In the genomic region with DNA sequence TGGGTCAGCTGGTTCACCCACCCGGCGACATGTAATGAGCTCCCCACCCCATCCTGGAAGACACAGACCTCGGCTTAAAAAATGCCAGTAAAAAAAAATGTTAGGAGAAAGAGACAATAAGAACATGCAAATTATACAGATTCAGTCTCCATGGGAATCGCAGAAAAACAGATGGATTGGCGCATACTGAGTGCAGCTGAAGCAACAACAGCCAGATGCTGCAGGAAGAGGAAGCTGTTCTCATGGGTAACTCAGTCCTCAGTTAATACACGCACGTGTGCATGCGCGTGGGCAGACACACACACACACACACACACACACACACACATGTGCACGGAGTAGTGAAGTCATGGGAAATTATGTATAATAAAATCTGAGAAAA, we compare ENCODE assay signal across 8 mouse cellular contexts. TPM values are rescaled to one million over a fixed set of nuclear protein-coding genes. Genes with fewer than 3 reads are reported as not detected.
DNase-seq lines count a peak whose midpoint lies in the region; ATAC-seq and TF ChIP-seq lines count a peak whose summit lies in the region.

No protein-coding gene starts in this region.

- H3K27ac ChIP-seq in midbrain, embryonic 10.5 days (replicated peaks) = peak overlapping the region; percentile 29; the same call in 1 of the 2 replicates
- H3K27ac ChIP-seq in midbrain, embryonic 11.5 days (ENCODE audit: low read depth, low read length) = no peak overlapping the region
- H3K27ac ChIP-seq in hindbrain, embryonic 16.5 days (ENCODE audit: low read depth, low read length) = peak overlapping the region; percentile 59; the same call in 1 of the 2 replicates

- H3K9me3 ChIP-seq in midbrain, embryonic 10.5 days (replicated peaks) = no peaks in the 10 kb centered on the region
- H3K9me3 ChIP-seq in midbrain, embryonic 11.5 days (ENCODE audit: control insufficient read depth, low read length) = no peaks in the 10 kb centered on the region
- no peaks in the 10 kb centered on the region for H3K9me3 ChIP-seq in hindbrain, embryonic 16.5 days (ENCODE audit: control insufficient read depth, low read length)

- peaks cover 9% of the 10 kb centered on the region for H3K36me3 ChIP-seq in midbrain, embryonic 10.5 days
- no peaks in the 10 kb centered on the region for H3K36me3 ChIP-seq in midbrain, embryonic 11.5 days (ENCODE audit: control insufficient read depth, insufficient read depth, low read length)
- no peaks in the 10 kb centered on the region for H3K36me3 ChIP-seq in hindbrain, embryonic 16.5 days (ENCODE audit: control insufficient read depth, insufficient read depth, low read length)
- H3K36me3 ChIP-seq in myocyte (ENCODE audit: control insufficient read depth, insufficient read depth) = peaks cover 3% of the 10 kb centered on the region

- TF ChIP-seq POLR2A in myocyte (IDR thresholded peaks at IDR 0.05; ENCODE audit: insufficient read length, low read depth) = no peak

- peak; percentile 41 for DNase-seq in embryo, embryonic 10.5 days (ENCODE audit: low spot score)
- DNase-seq in embryo, embryonic 9.5 days (ENCODE audit: extremely low spot score) = no peak
- no peak for DNase-seq in midbrain, embryonic 10.5 days (ENCODE audit: low spot score)
- DNase-seq in midbrain, embryonic 11.5 days (ENCODE audit: low spot score, missing footprints) = no peak
- no peak for DNase-seq in adrenal gland, postnatal 14 days
- no peak for DNase-seq in kidney, postnatal 10 days

- no peak overlapping the region for H3K4me2 ChIP-seq in midbrain, embryonic 11.5 days
- H3K4me2 ChIP-seq in hindbrain, embryonic 16.5 days (ENCODE audit: low read length) = peak overlapping the region; percentile 34
- H3K4me2 ChIP-seq in myocyte (ENCODE audit: low read depth) = peak overlapping the region; percentile 56

- no peak overlapping the region for H3K9ac ChIP-seq in midbrain, embryonic 11.5 days (ENCODE audit: low read length)
- H3K9ac ChIP-seq in hindbrain, embryonic 16.5 days (ENCODE audit: low read depth, low read length) = 0 out of 2 replicates have a peak overlapping the region, but pooled peaks have one; percentile 8

- H3K79me2 ChIP-seq in myocyte (ENCODE audit: control insufficient read depth, insufficient read depth) = peaks cover 88% of the 10 kb centered on the region

- no peak overlapping the region for H3K4me3 ChIP-seq in midbrain, embryonic 10.5 days
- no peak overlapping the region for H3K4me3 ChIP-seq in midbrain, embryonic 11.5 days (ENCODE audit: low read depth, low read length)
- H3K4me3 ChIP-seq in hindbrain, embryonic 16.5 days (ENCODE audit: low read length) = no peak overlapping the region
- H3K4me3 ChIP-seq in myocyte = no peak overlapping the region

- no peak for ATAC-seq in midbrain, embryonic 11.5 days (ENCODE audit: low FRiP score)
- peak; percentile 73 for ATAC-seq in hindbrain, embryonic 16.5 days

- 62% methylated on average over 10 of the region's 10 CpGs for WGBS in midbrain, embryonic 10.5 days
- 64% methylated on average over 10 of the region's 10 CpGs for WGBS in midbrain, embryonic 11.5 days
- WGBS in hindbrain, embryonic 16.5 days = 39% methylated on average over 10 of the region's 10 CpGs

- peaks cover 23% of the 10 kb centered on the region for H3K4me1 ChIP-seq in midbrain, embryonic 10.5 days
- H3K4me1 ChIP-seq in midbrain, embryonic 11.5 days (ENCODE audit: control insufficient read depth, insufficient read depth, low read length) = peaks cover 6% of the 10 kb centered on the region
- peaks cover 17% of the 10 kb centered on the region for H3K4me1 ChIP-seq in hindbrain, embryonic 16.5 days (ENCODE audit: control insufficient read depth, insufficient read depth, low read depth, low read length)

- no peaks in the 10 kb centered on the region for H3K27me3 ChIP-seq in midbrain, embryonic 10.5 days (ENCODE audit: low read depth, poor library complexity, severe bottlenecking)
- no peaks in the 10 kb centered on the region; the same call in 1 of the 2 replicates for H3K27me3 ChIP-seq in midbrain, embryonic 11.5 days (ENCODE audit: control insufficient read depth, insufficient read depth, low read length)
- H3K27me3 ChIP-seq in hindbrain, embryonic 16.5 days (replicated peaks; ENCODE audit: control insufficient read depth, insufficient read depth, low read length) = no peaks in the 10 kb centered on the region
- no peaks in the 10 kb centered on the region for H3K27me3 ChIP-seq in myocyte (ENCODE audit: control insufficient read depth, insufficient read depth, insufficient read length)

- no peak overlapping the region for H3ac ChIP-seq in myocyte (ENCODE audit: control insufficient read depth, insufficient read length)

TF ChIP-seq in myocyte, 11 proteins besides CTCF, POLR2A, EP300 and RAD21:
- peak in 1 of 3 experiments; percentile 13 for TF ChIP-seq MYOD1 (IDR thresholded peaks at IDR 0.05; ENCODE audit: control insufficient read depth in 1 of 3, insufficient read length in 2 of 3, low read depth in 2 of 3)
- no peak for TF ChIP-seq REST (IDR thresholded peaks at IDR 0.05; ENCODE audit: insufficient read depth, insufficient read length)

RNA-seq across cellular contexts. Expression of a gene that starts 23.7 kb away (rescaled TPM):
- polyA plus RNA-seq in midbrain, embryonic 10.5 days (2016; fragmentation: Nextera tagmentation; extraction: Ambion mirVana) = 21.2 and 22.7 TPM in 2 replicates
- polyA plus RNA-seq in midbrain, embryonic 11.5 days (2014; fragmentation: Nextera tagmentation; extraction: Ambion mirVana) = 24.6 and 26.5 TPM in 2 replicates
- polyA plus RNA-seq in hindbrain, embryonic 16.5 days (2015; fragmentation: Nextera tagmentation; extraction: Ambion mirVana) = 15.4 and 19.1 TPM in 2 replicates
- 50.9 TPM for polyA plus RNA-seq in myocyte (2012; fragmentation: generic; extraction: Trizol)
- total RNA-seq in adrenal gland, postnatal 14 days (2021) = 169 and 170 TPM in 2 replicates
